Mouse (Mus musculus): Measurements from ENCODE around the gene Lrrc8a. TPM values are rescaled to one million over a fixed set of nuclear protein-coding genes. Genes with fewer than 3 reads are reported as not detected.

Lrrc8a gene
- polyA plus RNA-seq, 1 experiment = 35.7 TPM

DNA sequence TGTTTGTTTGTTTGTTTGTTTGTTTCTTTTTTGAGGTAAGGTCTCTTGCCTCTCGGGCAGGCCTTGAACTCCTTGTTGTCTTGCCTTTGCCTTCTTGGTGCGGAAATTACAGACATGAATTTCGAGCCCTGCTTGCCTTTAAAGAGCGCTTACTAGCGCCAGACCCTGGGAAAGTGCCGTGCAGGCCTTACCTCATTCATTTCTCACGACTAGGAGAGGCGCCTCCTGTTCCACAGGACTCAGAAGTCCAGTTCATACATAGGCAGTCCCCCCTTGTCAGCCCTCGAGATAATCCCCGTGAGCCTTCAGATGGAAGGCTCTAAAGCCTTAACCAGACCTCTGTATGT, 49.5 kb downstream of the Lrrc8a start:
- DNase-seq (ENCODE audit: extremely low spot score in 1 of 2, low spot score in 1 of 2) = peak in 1 of 2 experiments; percentile 41

DNA sequence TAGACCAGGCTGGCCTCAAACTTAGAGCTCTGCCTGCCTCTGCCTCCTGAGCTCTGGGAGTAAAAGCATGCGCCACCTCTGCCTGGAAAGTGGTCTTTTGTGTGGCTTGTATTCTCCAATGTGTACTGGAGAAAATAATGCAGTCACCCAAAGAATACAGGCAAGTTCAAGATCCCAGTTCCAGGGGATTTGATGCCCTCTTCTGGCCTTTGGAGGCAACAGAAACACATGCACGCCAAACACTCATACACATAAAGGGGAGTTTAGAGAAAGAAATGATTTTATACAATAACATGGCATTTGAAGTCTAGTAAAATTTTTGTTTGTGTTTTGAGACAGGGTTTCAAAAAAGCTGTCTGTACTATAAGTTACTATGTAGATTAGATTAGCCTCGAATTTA, 62.0 kb downstream of the Lrrc8a start:
- no peak for DNase-seq (ENCODE audit: extremely low spot score in 1 of 2, low spot score in 1 of 2)

- DNase-seq (ENCODE audit: extremely low spot score in 1 of 2, low spot score in 1 of 2) = no peak
Observed at GRCm38 (mm10) chr2:30299966-30300365, 62.5 kb downstream of the Lrrc8a start.

- no peak for DNase-seq (ENCODE audit: extremely low spot score in 1 of 2, low spot score in 1 of 2)
Observed at GRCm38 (mm10) chr2:30306087-30306486, 68.6 kb downstream of the Lrrc8a start.

DNA sequence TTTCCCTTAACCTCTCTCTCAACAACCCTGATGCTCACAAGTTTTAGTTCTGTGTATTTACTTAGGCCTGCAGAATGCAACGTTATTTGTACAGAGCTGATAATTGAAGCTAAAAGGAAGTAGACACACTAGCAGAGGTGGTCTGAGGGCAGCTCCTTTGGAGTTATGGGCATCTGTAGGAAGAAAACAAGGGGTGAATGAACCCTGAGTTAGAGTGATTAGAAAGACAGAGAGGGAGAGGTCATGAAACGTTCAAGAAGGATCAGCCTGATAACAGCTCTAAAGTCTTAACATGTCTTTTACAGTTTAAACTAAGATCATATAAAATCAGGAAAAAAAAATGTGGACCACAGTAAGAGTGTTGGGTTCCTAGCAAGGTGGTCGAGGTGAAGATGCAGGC, 71.8 kb downstream of the Lrrc8a start:
- DNase-seq (ENCODE audit: extremely low spot score in 1 of 2, low spot score in 1 of 2) = no peak

DNA sequence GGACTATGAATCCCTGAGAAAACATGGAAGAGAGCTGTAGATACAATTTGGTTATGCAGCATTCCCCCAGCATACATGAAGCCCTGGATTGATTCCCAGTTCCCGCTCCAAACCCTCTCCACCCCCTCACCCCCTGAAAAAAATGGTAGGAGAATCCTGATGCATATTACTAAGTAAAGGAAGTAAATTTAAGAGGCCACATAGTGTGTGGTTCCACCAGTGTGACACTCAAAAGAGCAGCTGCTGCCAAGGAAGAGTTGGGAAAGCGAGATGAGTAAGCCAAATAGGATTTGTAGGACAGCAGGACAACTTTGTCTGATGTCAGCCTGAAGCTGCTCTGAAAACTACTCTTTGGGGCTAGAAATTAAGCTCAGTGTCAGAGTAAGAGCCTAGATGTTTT, 74.0 kb downstream of the Lrrc8a start:
- DNase-seq (ENCODE audit: extremely low spot score in 1 of 2, low spot score in 1 of 2) = peak in 1 of 2 experiments; percentile 50

Other genes with a start within 250 kb of the Lrrc8a start
- 52.7 and 54.8 TPM in 2 replicates for gene Wdr34, start 188.8 kb upstream of the Lrrc8a start, polyA plus RNA-seq (2012; rRNA removed)
- gene Set, start 180.3 kb upstream of the Lrrc8a start, polyA plus RNA-seq (2012; rRNA removed) = 226 and 229 TPM in 2 replicates
- gene Pkn3, start 160.0 kb upstream of the Lrrc8a start, polyA plus RNA-seq (2012; rRNA removed) = 2.0 and 2.7 TPM in 2 replicates
- gene Zdhhc12, start 144.1 kb upstream of the Lrrc8a start, polyA plus RNA-seq (2012; rRNA removed) = 20.8 and 21.4 TPM in 2 replicates
- 146 and 169 TPM in 2 replicates for gene Zer1, start 113.1 kb upstream of the Lrrc8a start, polyA plus RNA-seq (2012; rRNA removed)
- gene Tbc1d13, start 104.0 kb upstream of the Lrrc8a start, polyA plus RNA-seq (2012; rRNA removed) = 44.3 and 45.3 TPM in 2 replicates
- gene Endog, start 66.2 kb upstream of the Lrrc8a start, polyA plus RNA-seq (2012; rRNA removed) = 31.9 and 34.3 TPM in 2 replicates
- 55.7 and 56.5 TPM in 2 replicates for gene Spout1, start 59.3 kb upstream of the Lrrc8a start, polyA plus RNA-seq (2012; rRNA removed)
- gene Kyat1, start 31.9 kb upstream of the Lrrc8a start, polyA plus RNA-seq (2012; rRNA removed) = 26.8 and 29.8 TPM in 2 replicates
- 22.6 and 24.8 TPM in 2 replicates for gene Gm28035, start 2.9 kb downstream of the Lrrc8a start, polyA plus RNA-seq (2012; rRNA removed)
- gene Phyhd1, start 28.5 kb downstream of the Lrrc8a start, polyA plus RNA-seq (2012; rRNA removed) = 33.8 and 34.0 TPM in 2 replicates
- gene Gm28038, start 43.3 kb downstream of the Lrrc8a start, polyA plus RNA-seq (2012; rRNA removed) = not detected in 2 replicates
- 14.3 and 16.3 TPM in 2 replicates for gene Dolk, start 48.6 kb downstream of the Lrrc8a start, polyA plus RNA-seq (2012; rRNA removed)
- gene Nup188, start 48.7 kb downstream of the Lrrc8a start, polyA plus RNA-seq (2012; rRNA removed) = 18.3 and 19.4 TPM in 2 replicates
- 569 and 584 TPM in 2 replicates for gene Sh3glb2, start 121.6 kb downstream of the Lrrc8a start, polyA plus RNA-seq (2012; rRNA removed)
- 80.9 and 86.8 TPM in 2 replicates for gene Miga2, start 126.5 kb downstream of the Lrrc8a start, polyA plus RNA-seq (2012; rRNA removed)
- gene Dolpp1, start 154.5 kb downstream of the Lrrc8a start, polyA plus RNA-seq (2012; rRNA removed) = 40.2 and 45.8 TPM in 2 replicates
- 46.7 and 53.1 TPM in 2 replicates for gene Crat, start 178.1 kb downstream of the Lrrc8a start, polyA plus RNA-seq (2012; rRNA removed)
- 155 and 161 TPM in 2 replicates for gene Ptpa, start 178.3 kb downstream of the Lrrc8a start, polyA plus RNA-seq (2012; rRNA removed)
- gene Ier5l, start 236.5 kb downstream of the Lrrc8a start, polyA plus RNA-seq (2012; rRNA removed) = 14.6 and 17.6 TPM in 2 replicates

All from frontal cortex, adult 2 months (tissue).